Mouse (Mus musculus) brain, embryonic 14.5 days (tissue): ENCODE measurements at regions not wholly inside any gene's neighbourhood (a gene's known extent, or its start where the extent isn't known, plus 50 kb on each side); places are given as distances from the start of the nearest gene placed in this dataset.
"Not testable (repeated sequence)": the region's sequence is repeated elsewhere in the genome, so short reads cannot be mapped to it uniquely, and the experiment has no call there.

Source experiments
- DNase-seq: peaks from one replicate; pipeline ENCODE4 v3.0.0-alpha.2; 2011; ENCODE audit warnings: low read depth
- CTCF ChIP-seq: fragments of 200-500 bp; IDR thresholded peaks from 2 replicates; pipeline ENCODE4 v1.5.1; 2012; ENCODE audit warnings: inconsistent platforms, mild to moderate bottlenecking, moderate library complexity, borderline replicate concordance; ENCODE audit not compliant: insufficient read depth, insufficient read length; ENCODE audit errors: extremely low read depth
- POLR2A ChIP-seq: fragments of 200-500 bp; IDR thresholded peaks from 2 replicates; pipeline ENCODE4 v1.6.1; 2012; ENCODE audit warnings: mild to moderate bottlenecking, inconsistent platforms, borderline replicate concordance; ENCODE audit not compliant: poor library complexity, insufficient read depth, insufficient read length, severe bottlenecking; ENCODE audit errors: extremely low read depth

DNA sequence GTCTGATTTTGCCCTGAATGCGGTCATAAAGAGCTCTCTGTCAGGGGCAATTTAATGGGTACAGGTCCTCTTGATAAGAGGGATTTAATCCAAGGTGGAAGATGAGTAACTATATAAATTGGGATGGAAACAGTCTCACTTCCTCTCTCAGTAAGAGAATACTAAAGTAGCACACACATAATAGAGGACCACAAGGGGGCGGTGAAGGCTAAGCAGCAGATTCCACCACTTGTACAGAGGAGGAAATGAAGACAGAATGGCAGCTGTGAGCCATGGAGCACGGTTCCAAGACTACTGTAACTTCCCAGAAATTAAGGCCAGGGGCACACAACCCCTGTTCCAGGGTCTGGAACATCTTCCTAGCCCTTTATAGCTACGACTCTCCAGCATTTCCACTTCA is 262.6 kb upstream of the Ywhaq start:
- DNase-seq, result not testable (repeated sequence)

- not testable (repeated sequence) for DNase-seq
Observed at GRCm38 (mm10) chr12:21649381-21649780, 231.9 kb upstream of the Ywhaq start.

- DNase-seq, result peak; percentile 64
- TF ChIP-seq CTCF, result peak; percentile 65; the same call in 1 of the 2 replicates
Observed at GRCm38 (mm10) chr12:21613781-21614180, 196.3 kb upstream of the Ywhaq start.

DNA sequence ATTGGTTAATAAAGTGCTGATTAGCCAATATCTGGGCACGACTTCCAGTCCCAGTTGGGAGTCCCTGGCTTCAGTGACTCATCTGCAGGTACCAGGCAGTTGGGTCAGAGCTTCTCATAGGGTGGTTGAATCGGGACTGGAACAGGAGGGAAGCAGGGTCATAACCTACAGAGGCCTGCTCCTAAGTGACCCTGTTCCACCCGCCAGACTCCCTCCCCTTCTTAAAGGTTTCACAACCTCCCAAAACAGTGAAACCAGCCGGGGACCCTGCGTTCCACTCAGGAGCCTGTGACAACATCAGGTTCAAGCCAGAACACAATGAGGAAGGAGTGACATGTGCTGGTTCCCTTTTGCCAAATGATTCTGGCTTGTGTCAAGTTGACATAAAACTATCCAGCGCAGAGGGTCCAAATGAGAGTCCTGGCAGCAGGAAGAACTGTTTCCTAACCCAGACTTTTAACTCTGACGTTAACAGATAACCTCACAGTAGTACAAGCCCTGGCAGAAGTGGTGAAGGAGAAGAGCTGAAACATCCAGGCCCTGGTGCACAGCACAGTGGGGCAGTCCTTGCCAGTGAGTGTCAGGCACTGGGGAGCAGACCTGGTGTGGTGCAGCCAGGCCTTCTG is 151.1 kb upstream of the Ywhaq start:
- no peak for TF ChIP-seq POLR2A
- no peak for TF ChIP-seq CTCF

DNA sequence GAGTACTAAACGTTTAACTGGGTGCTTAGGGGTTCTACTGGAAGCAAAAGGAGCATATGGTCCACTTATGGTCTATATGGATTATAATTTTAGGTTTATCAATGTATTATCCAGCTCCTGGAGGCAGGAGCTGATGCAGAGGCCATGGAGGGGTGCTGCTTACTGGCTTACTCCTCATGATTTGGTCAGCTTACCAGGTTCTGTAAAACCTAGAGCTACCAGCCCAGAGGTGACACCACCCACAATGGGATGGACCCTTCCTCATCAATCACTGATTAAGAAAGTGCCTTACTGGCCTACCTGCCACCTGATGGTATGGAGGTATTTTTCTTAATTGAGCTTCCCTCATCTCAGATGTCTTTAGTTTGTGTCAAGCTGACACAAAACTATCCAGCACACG is 126.5 kb upstream of the Ywhaq start:
- not testable (repeated sequence) for DNase-seq

More for the DNA sequence above, 151.1 kb upstream of the Ywhaq start:
- no peak for DNase-seq

DNA sequence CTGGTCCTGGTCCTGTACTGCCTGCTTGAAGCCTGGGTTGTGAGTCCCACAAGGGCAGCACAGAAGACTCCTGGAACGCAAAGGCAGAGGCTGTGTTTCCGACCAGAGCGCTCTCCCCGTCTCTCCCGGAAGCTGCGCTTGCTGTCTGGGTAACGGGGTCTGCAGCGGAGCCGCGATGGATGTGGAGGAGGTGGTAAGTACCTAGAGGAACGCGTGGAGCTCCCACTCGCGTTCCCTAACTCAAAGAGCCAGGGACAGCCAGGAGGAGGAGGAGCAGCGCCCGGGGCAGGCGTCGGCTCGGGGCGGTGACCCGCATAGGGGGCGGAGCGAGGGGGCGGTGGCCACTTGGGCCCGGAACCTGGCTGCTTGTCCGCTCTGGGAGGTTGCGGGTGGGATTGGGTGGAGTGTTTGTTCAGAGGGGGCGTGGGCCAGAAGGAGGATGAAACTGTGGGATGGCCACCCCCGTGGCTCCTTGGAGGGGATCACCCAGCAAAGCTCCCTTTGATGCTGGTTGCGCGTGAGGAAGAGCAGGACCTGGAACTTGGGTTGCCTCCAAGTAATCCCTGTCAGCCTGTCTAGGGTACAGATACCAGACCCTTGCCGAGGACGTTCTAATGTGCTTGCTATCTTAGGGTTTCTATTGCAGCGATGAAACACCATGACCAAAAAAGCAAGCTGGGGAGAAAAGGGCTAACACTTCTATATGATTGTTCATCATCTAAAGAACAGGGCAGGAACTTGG is 125.9 kb upstream of the Ywhaq start:
- peak; percentile 49 for DNase-seq

GRCm38 (mm10) chr12:21531766-21532165 is 114.3 kb upstream of the Ywhaq start:
- TF ChIP-seq POLR2A (no peak), CTCF (no peak)
- DNase-seq, result no peak

GRCm38 (mm10) chr12:21529367-21529766 is 111.9 kb upstream of the Ywhaq start:
- not testable (repeated sequence) for DNase-seq

- not testable (repeated sequence) for DNase-seq
Observed at GRCm38 (mm10) chr12:21527336-21527735, 109.9 kb upstream of the Ywhaq start.

- not testable (repeated sequence) for DNase-seq
Observed at GRCm38 (mm10) chr12:21526906-21527305, 109.5 kb upstream of the Ywhaq start.

DNA sequence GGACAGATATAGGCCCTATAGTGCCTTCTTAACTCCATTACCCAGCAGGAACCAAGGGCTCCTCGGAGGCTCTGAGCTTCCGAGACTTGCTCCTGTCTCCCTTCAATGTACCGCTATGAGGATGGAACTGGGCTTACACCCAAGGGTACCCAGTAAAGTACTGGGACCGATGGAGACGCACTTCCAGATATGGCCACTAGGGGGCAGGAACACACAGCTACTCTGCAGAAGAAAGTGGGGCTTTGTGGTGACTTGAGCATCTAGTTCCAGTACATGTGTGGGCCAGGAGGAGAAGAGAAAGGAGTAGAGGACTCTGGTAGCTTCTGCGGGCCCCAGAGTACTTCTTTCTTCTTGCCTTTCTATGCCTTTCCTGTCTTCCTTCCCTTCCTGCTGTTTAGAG is 108.1 kb upstream of the Ywhaq start:
- DNase-seq, result not testable (repeated sequence)
- peak; percentile 25; the same call in 1 of the 2 replicates for TF ChIP-seq CTCF

DNA sequence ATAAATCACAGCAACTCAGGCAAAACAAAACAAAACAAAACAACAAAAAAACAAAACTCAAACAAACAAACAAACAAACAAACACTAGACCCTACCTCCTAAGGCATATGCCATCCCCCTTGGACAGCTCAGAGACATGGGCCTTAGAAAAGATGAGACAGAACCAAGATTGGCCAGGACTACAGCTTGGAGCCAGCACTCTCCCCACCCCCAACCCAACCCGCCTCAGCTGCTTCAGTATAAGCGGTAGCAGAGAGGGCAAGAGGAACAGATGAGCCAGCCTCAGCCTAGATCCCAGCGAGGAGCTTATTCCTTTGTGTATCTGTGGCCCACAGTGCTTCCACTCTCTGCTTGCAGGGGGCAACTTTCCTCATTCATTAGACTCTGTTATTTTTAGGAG is 105.2 kb upstream of the Ywhaq start:
- no peak for TF ChIP-seq POLR2A
- DNase-seq, result no peak

- DNase-seq, result peak; percentile 26
- TF ChIP-seq CTCF (no peak), POLR2A (no peak)
Observed at GRCm38 (mm10) chr12:21519058-21519457, 101.6 kb upstream of the Ywhaq start.

- DNase-seq, result peak; percentile 35
- no peak for TF ChIP-seq POLR2A
- no peak for TF ChIP-seq CTCF
Observed at GRCm38 (mm10) chr12:21512736-21513135, 95.3 kb upstream of the Ywhaq start.

GRCm38 (mm10) chr12:21511043-21511665 is 93.7 kb upstream of the Ywhaq start:
- TF ChIP-seq POLR2A (no peak), CTCF (no peak)
- peak; percentile 42 for DNase-seq
